Mouse (Mus musculus): ENCODE measurements around the gene Cbfa2t3.
A peak's percentile ranks its signal among the peaks of the same experiment; 100 is the strongest.

Gene Cbfa2t3

GRCm38 (mm10) chr8:122718711-122719499, 20.0 kb upstream of the Cbfa2t3 start:
- DNase-seq (ENCODE audit: low read depth, low spot score): no peak

- DNase-seq (ENCODE audit: low read depth, low spot score): no peak
These were observed 19.1 kb upstream of the Cbfa2t3 start for GRCm38 (mm10) chr8:122717869-122718509.

GRCm38 (mm10) chr8:122716566-122716965, 17.7 kb upstream of the Cbfa2t3 start:
- DNase-seq (ENCODE audit: low read depth, low spot score): peak; percentile 30

GRCm38 (mm10) chr8:122713157-122713518, 14.2 kb upstream of the Cbfa2t3 start:
- DNase-seq (ENCODE audit: low read depth, low spot score): no peak

GRCm38 (mm10) chr8:122712411-122713156, 13.7 kb upstream of the Cbfa2t3 start:
- DNase-seq (ENCODE audit: low read depth, low spot score): peak; percentile 29

GRCm38 (mm10) chr8:122711891-122712365, 13.0 kb upstream of the Cbfa2t3 start:
- no peak for DNase-seq (ENCODE audit: low read depth, low spot score)

GRCm38 (mm10) chr8:122711480-122711879, 12.6 kb upstream of the Cbfa2t3 start:
- DNase-seq (ENCODE audit: low read depth, low spot score): no peak

- DNase-seq (ENCODE audit: low read depth, low spot score): peak; percentile 77
These were observed 10.6 kb upstream of the Cbfa2t3 start for GRCm38 (mm10) chr8:122709340-122710111.

GRCm38 (mm10) chr8:122707184-122707583, 8.3 kb upstream of the Cbfa2t3 start:
- no peak for DNase-seq (ENCODE audit: low read depth, low spot score)

GRCm38 (mm10) chr8:122705901-122706561, 7.1 kb upstream of the Cbfa2t3 start:
- no peak for DNase-seq (ENCODE audit: low read depth, low spot score)

- DNase-seq (ENCODE audit: low read depth, low spot score): no peak
These were observed 5.7 kb upstream of the Cbfa2t3 start for GRCm38 (mm10) chr8:122704612-122705011.

- DNase-seq (ENCODE audit: low read depth, low spot score): no peak
These were observed 4.0 kb upstream of the Cbfa2t3 start for GRCm38 (mm10) chr8:122702957-122703356.

GRCm38 (mm10) chr8:122702301-122702941, 3.5 kb upstream of the Cbfa2t3 start:
- DNase-seq (ENCODE audit: low read depth, low spot score): peak; percentile 15

GRCm38 (mm10) chr8:122701441-122702185, 2.7 kb upstream of the Cbfa2t3 start:
- no peak for DNase-seq (ENCODE audit: low read depth, low spot score)

- no peak for DNase-seq (ENCODE audit: low read depth, low spot score)
These were observed 1.7 kb upstream of the Cbfa2t3 start for GRCm38 (mm10) chr8:122700628-122701027.

GRCm38 (mm10) chr8:122698254-122698768, 598 bp downstream of the Cbfa2t3 start:
- no peak for DNase-seq (ENCODE audit: low read depth, low spot score)

GRCm38 (mm10) chr8:122697586-122697985, 1.3 kb downstream of the Cbfa2t3 start:
- no peak for DNase-seq (ENCODE audit: low read depth, low spot score)

GRCm38 (mm10) chr8:122697181-122697581, 1.7 kb downstream of the Cbfa2t3 start:
- DNase-seq (ENCODE audit: low read depth, low spot score): peak; percentile 60

GRCm38 (mm10) chr8:122695438-122696042, 3.4 kb downstream of the Cbfa2t3 start:
- DNase-seq (ENCODE audit: low read depth, low spot score): peak; percentile 80
